Mouse (Mus musculus) spleen, adult 12 weeks (tissue): ENCODE measurements around the gene Slc38a4.

ENCODE experiments used
- DNase-seq: peaks from one replicate; pipeline ENCODE4 v3.0.0; 2022; ENCODE audit warnings: low spot score

Slc38a4 gene

DNA sequence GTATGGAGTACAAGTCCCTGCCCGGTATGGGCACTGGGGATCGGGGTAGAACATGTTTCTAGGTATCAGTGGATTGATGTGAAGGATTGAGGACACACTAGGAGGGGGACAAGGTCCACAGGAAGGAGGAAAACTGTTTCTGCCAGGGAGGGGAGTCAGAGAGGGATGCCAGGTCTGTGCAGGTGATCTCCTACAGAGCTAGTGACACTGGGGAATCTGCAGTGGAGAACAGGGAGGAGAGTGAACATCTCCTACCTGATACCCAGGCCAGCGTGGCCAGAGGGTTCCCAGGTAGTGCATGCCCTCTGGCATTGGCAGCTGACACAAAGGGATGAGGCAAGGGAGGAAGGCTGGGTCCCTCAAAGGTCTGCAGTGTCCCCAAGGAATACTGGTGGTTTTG lies 89.4 kb downstream of the Slc38a4 start:
- DNase-seq: no peak

DNA sequence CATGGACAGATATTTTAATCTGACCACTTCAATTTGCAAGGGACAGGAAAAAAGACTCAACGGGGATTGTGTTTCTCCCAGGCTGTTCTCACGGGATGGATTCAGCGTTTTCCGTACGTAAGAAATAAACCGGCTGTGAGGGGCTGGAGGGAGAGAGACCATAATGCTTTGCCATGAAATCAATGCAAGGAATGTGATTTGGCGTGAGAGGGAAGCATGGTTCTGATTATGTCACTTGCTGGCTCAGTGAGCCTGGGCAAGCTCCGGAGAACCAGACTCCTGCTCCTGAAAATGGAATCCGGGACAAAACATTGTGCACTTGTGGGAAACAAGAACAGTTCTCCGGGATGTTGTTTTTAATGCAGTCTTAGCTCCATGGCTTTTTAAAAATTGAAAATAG lies 92.0 kb downstream of the Slc38a4 start:
- DNase-seq: no peak

GRCm38 (mm10) chr15:96963318-96963717 lies 92.4 kb downstream of the Slc38a4 start:
- no peak for DNase-seq

DNA sequence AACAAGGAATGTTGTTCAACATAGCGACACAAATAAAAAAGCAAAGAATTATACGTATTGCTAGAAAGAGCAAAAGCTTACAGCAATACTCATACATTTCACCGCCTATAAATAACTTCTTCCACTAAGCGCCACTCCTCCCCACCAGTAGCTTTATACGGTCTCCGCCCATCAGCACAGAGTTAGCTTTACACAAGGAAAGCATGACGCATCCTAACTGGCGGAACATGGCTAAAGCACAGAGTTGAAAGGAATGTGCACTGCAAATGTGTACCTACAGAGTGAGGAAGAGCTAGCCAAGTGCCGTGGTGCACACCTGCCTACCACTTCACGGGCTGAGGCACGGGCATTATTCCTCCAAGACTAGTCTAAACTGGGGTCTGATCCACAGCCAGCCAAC lies 95.4 kb downstream of the Slc38a4 start:
- DNase-seq: no peak

- DNase-seq: no peak
These were observed 96.5 kb downstream of the Slc38a4 start for GRCm38 (mm10) chr15:96959247-96959646.

DNA sequence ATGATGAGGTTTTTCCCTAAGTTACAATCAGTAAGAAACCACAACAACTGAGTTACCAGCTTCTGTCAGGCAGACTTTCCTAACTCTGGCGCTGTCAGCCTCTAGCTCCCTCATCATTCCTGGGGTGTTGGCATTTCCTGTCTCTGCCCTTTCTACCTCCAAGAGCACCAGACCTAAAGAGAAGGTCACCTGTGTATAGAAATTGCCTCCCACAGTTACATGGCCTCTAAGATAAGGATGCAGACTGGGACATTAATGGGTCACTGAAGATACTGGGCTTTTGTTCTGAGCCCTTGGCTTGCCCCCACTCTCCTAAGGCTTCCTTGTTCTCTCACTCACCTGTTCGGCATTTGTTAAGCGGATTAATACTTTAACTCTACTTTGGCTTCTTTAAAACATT lies 99.1 kb downstream of the Slc38a4 start:
- no peak for DNase-seq

DNA sequence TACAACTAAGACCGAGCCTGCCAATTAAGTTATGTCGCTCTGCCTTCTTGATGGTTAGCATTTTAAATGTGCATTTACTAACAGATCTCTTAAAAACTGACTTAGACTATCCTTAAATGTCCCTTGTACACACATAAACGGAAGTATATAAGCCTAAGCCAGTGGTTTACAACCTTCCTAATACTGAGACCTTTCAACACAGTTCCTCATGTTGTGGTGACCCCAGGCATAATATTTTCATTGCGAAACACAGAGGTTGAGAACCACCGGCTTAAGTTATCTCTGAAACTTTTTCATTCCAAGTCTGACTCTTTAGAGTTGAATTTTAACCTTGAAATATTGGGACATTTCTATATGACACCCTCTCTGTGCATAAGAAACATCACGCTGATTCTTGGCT lies 101.4 kb downstream of the Slc38a4 start:
- no peak for DNase-seq

GRCm38 (mm10) chr15:96953938-96954238 lies 101.9 kb downstream of the Slc38a4 start:
- no peak for DNase-seq

DNA sequence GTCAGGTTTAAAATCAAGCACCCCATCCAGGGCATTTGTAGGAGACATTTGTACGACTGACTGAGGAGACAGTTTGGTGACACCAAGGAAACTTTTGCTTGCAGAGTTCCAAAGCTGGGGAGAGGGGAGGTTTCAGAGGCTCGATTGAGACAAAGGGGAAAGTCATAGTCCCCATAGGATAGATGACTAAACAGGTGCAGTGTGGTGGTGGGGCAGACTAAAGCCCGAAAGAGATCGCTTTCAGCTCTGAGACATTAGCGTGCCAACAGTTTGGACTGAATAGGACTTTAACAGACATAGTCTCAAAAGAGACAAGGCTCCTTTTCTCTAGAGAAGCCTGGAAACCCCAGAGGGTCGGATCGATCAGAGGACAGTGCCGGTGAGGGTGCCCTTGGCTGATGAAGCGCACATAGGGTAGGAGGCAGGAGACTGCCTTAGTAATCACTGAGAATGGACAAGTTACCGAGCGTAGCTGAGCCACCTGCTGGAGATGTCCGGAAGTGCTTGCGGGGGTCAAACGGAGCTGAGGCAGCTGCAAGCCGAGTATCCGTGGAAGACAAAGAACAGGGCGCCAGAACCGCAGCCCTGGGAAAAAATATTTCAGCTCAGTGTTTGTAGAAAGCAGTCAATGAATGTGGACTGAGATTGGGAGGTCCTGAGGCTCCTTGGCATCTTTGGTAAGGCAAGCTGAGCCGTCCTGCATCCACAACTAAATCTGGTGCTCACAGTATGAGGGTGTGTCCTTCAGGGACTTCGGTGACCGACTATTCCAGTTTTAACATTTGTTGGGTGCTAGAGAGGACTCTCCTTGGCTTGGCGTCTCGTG lies 102.4 kb downstream of the Slc38a4 start:
- DNase-seq: no peak

DNA sequence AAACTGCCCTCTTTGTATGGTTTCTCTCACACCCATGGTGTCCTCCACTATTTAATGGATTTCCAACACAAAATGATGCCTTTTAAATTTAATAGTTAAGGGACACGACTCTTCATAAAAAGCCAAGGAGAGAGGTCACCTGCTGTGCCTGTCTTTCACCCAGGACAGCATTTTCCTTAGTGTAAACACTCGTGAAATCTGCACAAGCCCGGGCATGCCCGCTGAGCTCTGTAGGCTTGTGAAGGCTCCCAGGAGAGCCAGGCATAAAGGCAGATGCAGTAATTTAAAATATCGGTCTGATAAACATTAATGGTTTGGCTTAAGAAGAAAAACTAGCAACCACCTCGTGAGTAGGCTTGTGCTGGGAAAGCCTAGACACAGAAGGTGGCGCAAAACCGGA lies 103.3 kb downstream of the Slc38a4 start:
- DNase-seq: no peak

DNA sequence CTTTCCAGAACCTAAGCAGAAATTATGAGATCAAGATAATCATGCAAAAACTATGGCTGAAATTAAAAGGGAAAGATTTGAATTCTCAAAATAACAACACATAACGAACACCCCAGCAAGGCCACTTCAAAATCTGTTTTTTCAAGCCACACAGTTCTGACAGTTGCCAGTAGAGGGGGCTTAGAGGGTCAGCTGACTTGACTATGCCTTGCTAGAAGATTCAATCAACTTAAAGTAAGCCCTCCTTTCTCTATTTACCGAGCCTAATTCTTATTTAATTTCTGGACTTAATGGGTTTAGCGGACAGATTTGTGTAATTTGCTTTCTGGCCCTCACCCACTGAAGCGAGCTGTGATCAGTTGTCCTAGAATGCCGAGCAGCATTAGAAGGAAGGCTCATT lies 104.0 kb downstream of the Slc38a4 start:
- no peak for DNase-seq

DNA sequence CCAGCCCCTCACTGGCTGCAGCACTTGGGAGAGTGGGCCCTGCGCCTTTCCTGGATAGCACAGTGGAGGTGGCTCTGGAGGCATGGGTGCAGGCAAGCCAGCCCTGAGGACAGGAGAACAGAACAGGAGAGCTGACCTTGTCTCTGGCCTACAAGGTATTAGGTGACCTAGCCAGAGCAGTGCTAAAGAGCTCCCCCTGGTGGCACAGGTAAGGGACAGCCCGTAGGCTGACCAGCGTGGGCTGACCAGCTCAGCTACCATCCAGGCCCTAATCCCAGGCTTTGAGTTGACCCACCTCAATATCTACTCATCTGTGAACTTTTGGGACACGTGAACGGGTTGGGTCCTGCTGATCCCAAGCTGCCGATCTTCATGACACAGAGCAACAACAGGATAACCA lies 107.3 kb downstream of the Slc38a4 start:
- DNase-seq: peak; percentile 15
